Mouse (Mus musculus): ENCODE results near the gene Nudt16l1. TPM values are rescaled to one million over a fixed set of nuclear protein-coding genes. Genes with fewer than 3 reads are reported as not detected.

The Nudt16l1 gene
- polyA plus RNA-seq, 1 experiment from 2014 or later: 97.4 TPM

DNA sequence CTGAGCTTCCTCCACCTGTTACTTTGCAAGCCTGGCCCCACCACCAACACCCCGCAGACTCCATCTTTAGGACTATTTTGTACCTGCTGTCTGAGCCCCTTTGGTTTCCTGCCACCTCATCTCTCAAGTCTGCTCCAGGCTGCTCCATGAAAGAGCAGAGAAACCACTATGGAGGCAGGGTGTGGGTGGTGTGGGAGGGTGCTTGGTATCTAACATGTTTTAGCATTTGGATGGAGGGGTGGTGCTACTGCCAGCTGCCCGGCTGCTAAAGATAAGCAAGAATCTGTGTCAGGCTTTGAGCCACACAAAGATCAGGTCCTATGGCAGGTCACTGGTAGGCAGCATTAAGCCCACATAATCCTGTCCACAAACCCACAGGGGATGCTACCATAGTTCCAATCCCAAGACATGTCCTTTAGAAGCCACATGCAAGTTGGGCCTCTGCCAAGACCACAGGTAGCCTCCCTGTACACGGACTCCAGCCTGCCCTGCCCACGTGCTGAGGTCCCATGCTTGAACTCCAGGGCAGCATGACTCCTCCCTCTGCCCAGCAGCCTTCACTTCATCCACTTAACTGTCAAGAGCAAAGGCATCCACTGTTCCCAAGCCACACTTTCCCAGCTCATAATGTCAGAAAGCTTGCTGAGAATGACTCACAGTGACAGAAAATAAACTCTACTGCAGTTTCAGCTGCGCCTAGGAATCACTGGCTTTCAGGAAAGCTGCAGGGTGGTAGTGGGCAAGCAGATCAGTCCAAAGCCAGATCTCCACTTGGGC, 39.9 kb downstream of the Nudt16l1 start:
- H3K4me3 ChIP-seq: no peak overlapping the region
- ATAC-seq (replicated peaks; ENCODE audit: insufficient number of reproducible peaks, insufficient read depth, low FRiP score, low read depth): peak; percentile 77
- H3K27me3 ChIP-seq: no peaks in the 10 kb centered on the region
- peak overlapping the region; percentile 30; the same call in 1 of the 2 replicates for H3K4me2 ChIP-seq
- H3K4me1 ChIP-seq (replicated peaks): peaks cover 20% of the 10 kb centered on the region
- no peaks in the 10 kb centered on the region for H3K36me3 ChIP-seq
- no peaks in the 10 kb centered on the region for H3K9me3 ChIP-seq (replicated peaks)
- no peak overlapping the region for H3K9ac ChIP-seq
- H3K27ac ChIP-seq: peak overlapping the region; percentile 80
- 35% methylated on average over 5 of the region's 5 CpGs for WGBS

DNA sequence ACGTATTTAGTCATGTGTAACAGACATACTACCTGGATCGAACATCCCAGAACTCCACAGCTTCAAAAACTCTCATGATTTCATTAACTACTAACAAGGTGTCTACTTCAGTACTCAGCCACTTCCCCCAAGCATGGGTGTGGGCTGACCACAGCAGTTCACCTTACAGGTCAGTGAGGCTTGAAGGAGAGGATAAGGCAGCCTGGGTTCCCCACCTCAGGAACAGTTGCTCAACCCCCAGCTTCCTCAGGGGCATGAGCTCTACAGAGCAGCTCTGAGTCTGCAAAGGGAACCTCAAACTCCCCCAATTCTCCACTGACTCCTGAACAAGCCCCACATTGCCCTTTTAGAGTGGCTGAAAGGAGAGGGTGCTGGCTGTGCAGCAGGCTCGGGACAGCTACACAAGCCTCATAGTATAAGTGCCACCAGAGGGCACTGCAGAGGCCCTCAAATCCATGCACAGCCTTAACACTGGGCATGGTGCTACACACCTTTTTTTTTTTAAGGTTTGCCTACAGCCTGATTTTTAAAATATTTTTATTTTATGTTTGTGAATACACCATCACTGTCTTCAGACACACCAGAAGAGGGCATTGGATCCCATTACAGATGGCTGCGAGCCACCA, 41.3 kb downstream of the Nudt16l1 start:
- Histone ChIP-seq H3K4me3 (no peak overlapping the region), H3K27ac (no peak overlapping the region), H3K4me1 (replicated peaks) (peaks cover 20% of the 10 kb centered on the region), H3K36me3 (no peaks in the 10 kb centered on the region), H3K27me3 (no peaks in the 10 kb centered on the region), H3K4me2 (no peak overlapping the region), H3K9ac (no peak overlapping the region), H3K9me3 (replicated peaks) (no peaks in the 10 kb centered on the region)
- WGBS: 76% methylated on average over 4 of the region's 4 CpGs
- ATAC-seq (replicated peaks; ENCODE audit: insufficient number of reproducible peaks, insufficient read depth, low FRiP score, low read depth): no peak

DNA sequence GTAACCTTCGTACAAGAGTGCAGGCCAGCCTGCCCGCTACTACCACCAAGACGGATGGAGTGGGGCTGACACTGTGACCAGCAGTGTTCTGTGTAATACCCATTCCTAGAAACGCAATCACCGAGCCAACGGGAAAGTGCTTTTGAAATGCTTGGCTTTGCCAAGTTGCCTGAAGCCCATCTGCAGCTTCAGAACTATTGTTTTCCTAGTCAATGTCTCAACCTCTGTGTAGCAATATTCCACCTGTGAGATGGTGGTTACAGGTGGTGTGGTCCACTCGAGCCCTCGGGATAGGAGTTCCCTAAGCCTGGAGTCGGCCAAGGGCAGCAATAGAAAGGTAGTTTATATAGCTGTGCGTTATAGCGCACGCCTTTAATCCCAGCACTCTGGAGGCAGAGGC, 46.2 kb downstream of the Nudt16l1 start:
- Histone ChIP-seq H3K27me3 (no peaks in the 10 kb centered on the region), H3K4me2 (no peak overlapping the region), H3K27ac (no peak overlapping the region), H3K36me3 (no peaks in the 10 kb centered on the region), H3K4me3 (no peak overlapping the region), H3K4me1 (replicated peaks) (peaks cover 2% of the 10 kb centered on the region), H3K9ac (no peak overlapping the region), H3K9me3 (replicated peaks) (no peaks in the 10 kb centered on the region)
- ATAC-seq (replicated peaks; ENCODE audit: insufficient number of reproducible peaks, insufficient read depth, low FRiP score, low read depth): no peak
- WGBS: 89% methylated on average over 12 of the region's 12 CpGs

Other genes with a start within 250 kb of the Nudt16l1 start
- gene Nmral1, start 219.4 kb upstream of the Nudt16l1 start, polyA plus RNA-seq (2015; fragmentation: Nextera tagmentation; extraction: Ambion mirVana): 25.2 and 34.3 TPM in 2 replicates
- gene Hmox2, start 212.4 kb upstream of the Nudt16l1 start, polyA plus RNA-seq (2015; fragmentation: Nextera tagmentation; extraction: Ambion mirVana): 81.0 and 91.2 TPM in 2 replicates
- 114 and 122 TPM in 2 replicates for gene Cdip1, start 148.5 kb upstream of the Nudt16l1 start, polyA plus RNA-seq (2015; fragmentation: Nextera tagmentation; extraction: Ambion mirVana)
- 0.26 and 0.28 TPM in 2 replicates for gene 4930562C15Rik, start 103.3 kb upstream of the Nudt16l1 start, polyA plus RNA-seq (2015; fragmentation: Nextera tagmentation; extraction: Ambion mirVana)
- gene Ubald1, start 58.4 kb upstream of the Nudt16l1 start, polyA plus RNA-seq (2015; fragmentation: Nextera tagmentation; extraction: Ambion mirVana): 24.7 and 29.7 TPM in 2 replicates
- 101 and 112 TPM in 2 replicates for gene Mgrn1, start 52.5 kb upstream of the Nudt16l1 start, polyA plus RNA-seq (2015; fragmentation: Nextera tagmentation; extraction: Ambion mirVana)
- 29.4 and 41.2 TPM in 2 replicates for gene Anks3, start 25.4 kb downstream of the Nudt16l1 start, polyA plus RNA-seq (2015; fragmentation: Nextera tagmentation; extraction: Ambion mirVana)
- not detected in 2 replicates for gene Sept12, start 59.1 kb downstream of the Nudt16l1 start, polyA plus RNA-seq (2015; fragmentation: Nextera tagmentation; extraction: Ambion mirVana)
- 3.3 and 5.9 TPM in 2 replicates for gene Smim22, start 68.5 kb downstream of the Nudt16l1 start, polyA plus RNA-seq (2015; fragmentation: Nextera tagmentation; extraction: Ambion mirVana)
- gene Rogdi, start 74.8 kb downstream of the Nudt16l1 start, polyA plus RNA-seq (2015; fragmentation: Nextera tagmentation; extraction: Ambion mirVana): 46.9 and 57.0 TPM in 2 replicates
- 78.8 and 93.9 TPM in 2 replicates for gene Glyr1, start 111.1 kb downstream of the Nudt16l1 start, polyA plus RNA-seq (2015; fragmentation: Nextera tagmentation; extraction: Ambion mirVana)
- 11.8 and 15.7 TPM in 2 replicates for gene Ubn1, start 111.3 kb downstream of the Nudt16l1 start, polyA plus RNA-seq (2015; fragmentation: Nextera tagmentation; extraction: Ambion mirVana)
- 1.3 and 2.3 TPM in 2 replicates for gene Ppl, start 193.7 kb downstream of the Nudt16l1 start, polyA plus RNA-seq (2015; fragmentation: Nextera tagmentation; extraction: Ambion mirVana)
- gene Sec14l5, start 208.3 kb downstream of the Nudt16l1 start, polyA plus RNA-seq (2015; fragmentation: Nextera tagmentation; extraction: Ambion mirVana): 0.06 and 0.08 TPM in 2 replicates